Mouse (Mus musculus): ENCODE results near the gene Flt1.

Gene Flt1

DNA sequence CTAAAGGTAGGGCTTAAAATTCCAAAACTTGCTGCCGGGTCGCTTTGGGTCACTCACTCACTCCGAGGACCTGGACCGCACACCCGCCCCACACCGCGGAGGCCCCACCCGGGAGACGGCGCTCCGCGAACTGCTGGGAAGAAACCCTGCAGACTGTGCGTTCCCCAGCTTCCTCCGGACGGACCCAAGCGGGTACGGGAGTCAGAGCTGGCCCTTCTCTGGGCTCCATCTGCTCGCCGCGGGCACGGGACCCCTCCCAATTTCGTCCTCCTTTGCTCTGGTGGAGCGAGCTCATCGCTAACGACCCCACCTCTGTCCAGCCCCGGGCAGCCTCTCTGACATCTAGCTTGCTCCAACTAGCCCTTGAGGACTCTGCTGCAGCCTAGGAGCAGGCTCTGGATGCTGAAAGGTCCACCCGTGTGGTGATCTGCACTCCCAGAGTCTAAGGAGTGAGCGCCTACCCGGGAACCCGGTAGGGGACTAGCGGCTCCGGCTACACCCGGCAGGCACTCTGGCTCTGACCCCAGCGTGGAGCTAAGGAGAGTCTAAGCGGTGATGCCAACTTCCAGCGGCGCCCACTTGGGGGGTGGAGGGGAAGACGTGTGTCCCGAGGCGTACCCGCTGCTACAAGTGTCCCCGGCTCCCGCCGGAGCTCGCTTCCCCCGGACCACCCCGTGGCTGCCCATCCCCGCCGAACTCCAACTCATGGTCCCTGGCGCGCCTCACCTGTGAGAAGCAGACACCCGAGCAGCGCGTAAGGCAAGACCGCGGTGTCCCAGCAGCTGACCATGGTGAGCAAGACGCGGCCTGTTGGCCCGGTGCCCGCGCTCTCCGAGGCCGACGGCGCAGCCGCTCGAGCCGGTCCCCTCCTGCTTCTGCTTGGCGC lies 623 bp downstream of the Flt1 start:
- no peak for DNase-seq (ENCODE audit: low read depth)

DNA sequence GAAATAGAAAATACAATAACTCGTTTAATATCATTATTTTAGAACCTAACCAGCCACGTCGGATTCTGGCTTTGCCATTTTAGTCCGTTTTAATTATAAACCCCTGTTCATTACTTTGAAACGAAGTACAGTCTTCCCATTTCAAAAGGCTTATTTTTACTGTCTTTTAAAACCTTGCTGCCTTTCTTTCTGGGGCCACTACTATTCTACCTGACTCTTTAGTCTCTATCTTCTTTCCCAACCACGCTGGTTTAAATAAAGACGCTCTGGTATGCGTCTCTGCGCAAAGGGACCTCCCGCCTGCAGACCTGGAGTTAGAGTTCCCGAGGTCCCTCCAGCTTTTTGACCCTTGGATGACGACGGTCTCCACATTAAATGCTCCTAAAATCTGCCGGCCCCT lies 1.4 kb downstream of the Flt1 start:
- DNase-seq (ENCODE audit: low read depth) = no peak

DNA sequence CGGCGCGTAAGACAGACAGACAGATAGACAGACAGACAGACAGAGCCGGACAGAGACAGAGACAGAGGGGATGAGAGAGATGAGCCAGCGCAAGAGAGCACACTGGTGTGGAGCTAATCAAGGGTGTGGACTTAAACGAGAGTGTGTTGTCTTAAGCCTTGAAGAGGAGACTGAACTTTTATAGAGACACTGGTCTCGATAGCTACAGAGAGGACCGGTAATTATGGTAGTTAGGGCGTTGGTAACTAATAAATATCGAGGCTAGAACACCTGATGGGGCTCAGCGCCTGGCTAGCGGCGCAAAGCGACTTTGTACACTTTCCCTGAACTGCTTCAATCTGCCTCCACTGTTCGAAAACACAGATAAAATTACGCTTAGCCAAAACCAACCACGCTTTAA lies 2.0 kb downstream of the Flt1 start:
- no peak for DNase-seq (ENCODE audit: low read depth)

DNA sequence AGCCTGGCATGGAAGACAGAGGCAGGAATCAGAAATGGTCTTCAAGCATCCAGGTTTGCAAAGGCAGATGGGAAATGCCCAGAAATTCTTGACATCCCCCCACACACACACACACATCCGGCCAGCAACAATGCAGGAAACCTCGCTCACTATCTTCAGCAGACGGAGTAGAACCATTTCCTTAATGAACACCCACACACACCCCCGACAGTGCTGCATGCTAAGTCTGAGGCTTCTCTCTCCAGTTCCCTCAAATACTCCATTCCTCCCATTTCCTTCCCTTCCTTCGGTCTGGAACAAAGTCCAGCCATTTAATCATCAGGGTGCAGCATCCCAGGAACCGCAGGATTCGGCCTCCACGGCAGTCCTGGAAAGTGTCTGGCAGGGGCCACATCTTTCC lies 4.4 kb downstream of the Flt1 start:
- DNase-seq (ENCODE audit: low read depth) = no peak

DNA sequence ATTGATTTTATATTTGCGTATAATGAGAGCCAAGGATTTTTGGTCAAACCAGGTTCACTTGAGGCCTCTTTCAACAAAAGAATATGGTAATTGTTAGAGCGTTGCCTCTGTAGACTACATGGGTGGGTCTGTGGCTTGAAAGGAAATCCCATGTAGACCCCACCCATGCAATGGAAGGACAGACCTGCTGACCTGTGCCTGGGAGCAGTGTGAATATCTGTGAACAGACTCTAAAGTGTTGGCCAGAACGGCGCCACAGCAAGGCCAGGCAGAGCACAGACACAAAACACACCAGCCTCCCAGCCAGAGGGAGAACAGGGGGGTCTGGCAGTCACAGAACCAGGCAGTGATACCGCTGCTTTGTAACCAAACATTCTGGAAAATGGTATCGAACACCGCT lies 7.5 kb downstream of the Flt1 start:
- no peak for DNase-seq (ENCODE audit: low read depth)

DNA sequence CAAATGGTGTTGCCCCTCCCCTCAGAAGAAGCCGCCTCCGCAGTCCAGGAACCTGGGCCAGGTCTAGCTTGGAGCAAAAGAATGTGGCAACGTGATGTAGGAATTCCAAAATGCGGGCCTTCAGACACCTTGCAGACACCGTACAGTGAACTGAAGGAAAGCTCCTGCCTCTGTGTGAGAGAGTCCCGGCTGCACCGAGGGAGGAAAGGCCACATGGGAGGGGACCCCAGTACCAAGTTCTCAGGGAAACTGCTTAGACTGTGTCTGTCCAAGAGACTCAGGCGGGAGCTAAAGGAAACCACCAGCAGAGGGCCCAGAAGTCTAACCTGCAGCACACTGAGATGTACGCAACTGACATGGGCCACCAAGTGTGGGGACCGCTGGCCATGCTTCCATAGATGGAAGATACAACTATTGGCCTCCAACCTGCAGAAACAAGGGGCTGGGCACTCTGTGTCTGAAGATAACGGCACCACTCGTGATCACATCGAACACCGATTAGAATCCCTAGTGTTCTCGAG lies 9.1 kb downstream of the Flt1 start:
- DNase-seq (ENCODE audit: low read depth) = no peak

DNA sequence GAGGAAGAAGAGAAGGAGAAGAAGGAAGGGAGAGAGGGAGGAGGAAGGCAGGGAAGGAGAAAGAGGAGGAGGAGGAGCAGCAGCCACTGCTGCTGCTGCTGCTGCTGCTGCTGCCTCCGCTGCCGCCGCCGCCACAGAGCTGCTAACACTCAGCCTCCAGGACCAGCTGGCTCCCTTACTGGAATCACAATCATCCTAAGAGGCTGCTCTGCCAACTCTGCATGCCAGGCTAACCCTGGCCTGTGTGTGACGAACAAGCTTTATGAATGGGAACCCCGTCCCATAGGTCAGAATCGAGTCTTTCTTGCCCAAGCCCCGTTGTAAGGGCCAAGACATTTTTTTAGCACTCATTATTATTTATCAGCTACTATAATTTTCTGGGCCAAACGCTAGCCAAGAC lies 9.5 kb downstream of the Flt1 start:
- no peak for DNase-seq (ENCODE audit: low read depth)

DNA sequence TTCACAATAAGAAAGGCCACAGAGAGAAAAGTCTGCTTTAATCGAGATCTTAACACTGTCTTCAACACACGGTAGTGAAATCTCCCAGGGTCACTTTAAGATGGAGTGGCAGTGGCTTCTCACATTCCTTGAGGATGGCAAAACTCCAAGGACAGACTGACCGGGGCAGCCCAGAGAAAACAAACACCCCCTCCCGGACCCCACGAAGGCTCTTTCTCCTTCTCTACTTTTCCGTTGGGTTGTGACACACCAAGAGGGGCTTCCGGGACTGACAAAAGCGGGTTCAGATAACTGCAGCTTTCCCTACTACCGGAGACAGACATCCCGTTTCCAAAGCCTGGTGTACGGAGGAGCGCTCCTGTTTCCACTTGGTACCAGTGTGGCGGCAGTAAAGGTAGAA lies 10.4 kb downstream of the Flt1 start:
- no peak for DNase-seq (ENCODE audit: low read depth)

DNA sequence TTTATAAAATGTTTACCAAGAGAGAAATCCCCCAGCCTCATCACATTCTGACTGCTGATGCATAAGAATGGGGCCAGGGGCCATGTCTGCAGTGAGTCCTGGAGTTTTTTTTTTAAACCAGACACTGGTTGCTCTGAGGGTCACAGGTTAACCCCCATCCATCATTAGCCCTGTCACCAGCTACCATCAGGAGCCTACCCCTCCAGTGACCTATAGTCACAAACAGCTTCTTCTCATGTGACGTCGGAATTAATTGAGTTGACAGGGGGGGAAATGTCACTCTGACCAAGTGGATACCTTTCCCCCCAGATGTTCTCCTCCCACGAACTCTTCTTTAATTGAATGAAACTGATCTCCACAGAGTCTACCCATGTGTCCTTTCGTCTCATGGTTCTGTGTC lies 17.3 kb downstream of the Flt1 start:
- DNase-seq (ENCODE audit: low read depth) = no peak

DNA sequence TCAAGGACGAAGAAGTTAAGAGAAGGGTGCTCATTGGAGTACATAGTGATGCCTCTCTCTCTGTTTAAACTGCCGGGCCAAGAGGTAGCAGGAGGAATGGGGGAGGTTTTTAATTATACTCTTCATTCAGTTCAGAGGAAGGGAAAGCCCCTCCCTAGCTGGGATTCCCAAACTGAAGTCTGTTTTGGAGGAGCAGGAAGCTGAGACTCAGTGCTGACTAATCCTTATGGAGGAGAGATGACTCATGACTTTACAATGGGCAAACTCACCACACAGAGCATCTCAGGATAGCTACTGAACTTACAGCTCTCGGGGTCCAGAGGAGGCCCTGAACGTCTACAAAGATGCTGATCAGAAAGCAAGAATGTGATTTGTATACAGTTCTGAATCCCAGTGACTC lies 18.3 kb downstream of the Flt1 start:
- DNase-seq (ENCODE audit: low read depth) = no peak

DNA sequence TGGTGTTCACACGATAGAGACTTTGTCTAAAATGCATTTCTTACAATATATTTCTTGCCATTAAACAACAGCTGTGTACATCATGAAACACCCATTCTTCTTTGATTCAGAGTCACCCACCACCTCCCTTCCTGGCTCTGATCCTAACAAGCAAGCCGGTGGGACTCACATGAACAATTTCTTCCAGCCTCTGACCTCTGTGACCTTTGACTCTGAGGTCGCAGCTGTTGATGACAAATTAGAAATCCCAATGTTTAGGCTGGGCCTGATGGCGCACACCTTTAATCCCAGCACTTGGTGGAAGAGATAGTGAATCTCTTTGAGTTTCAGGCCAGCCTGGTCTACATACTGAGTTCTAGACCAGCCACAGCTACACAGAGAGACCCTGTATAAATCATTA lies 20.9 kb downstream of the Flt1 start:
- no peak for DNase-seq (ENCODE audit: low read depth)

DNA sequence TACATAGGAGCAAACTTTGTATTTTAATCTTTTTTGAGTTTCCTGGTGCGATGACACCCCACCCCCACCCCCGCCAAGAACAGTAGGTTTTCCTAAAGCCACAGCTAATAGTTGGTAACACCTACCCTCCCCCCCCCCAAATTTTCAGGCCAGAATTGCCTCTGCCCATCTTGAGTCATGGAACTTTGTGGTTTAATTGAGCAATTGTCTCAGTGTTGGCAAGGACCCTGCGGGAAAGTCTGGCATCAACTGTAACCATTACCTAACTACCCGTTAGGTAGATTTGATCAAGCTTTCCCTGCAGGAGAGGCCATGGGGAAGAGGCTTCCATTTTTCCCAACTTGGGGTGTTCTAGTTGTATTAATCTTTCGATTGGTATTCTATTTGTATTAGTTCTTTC lies 23.4 kb downstream of the Flt1 start:
- no peak for DNase-seq (ENCODE audit: low read depth)

DNA sequence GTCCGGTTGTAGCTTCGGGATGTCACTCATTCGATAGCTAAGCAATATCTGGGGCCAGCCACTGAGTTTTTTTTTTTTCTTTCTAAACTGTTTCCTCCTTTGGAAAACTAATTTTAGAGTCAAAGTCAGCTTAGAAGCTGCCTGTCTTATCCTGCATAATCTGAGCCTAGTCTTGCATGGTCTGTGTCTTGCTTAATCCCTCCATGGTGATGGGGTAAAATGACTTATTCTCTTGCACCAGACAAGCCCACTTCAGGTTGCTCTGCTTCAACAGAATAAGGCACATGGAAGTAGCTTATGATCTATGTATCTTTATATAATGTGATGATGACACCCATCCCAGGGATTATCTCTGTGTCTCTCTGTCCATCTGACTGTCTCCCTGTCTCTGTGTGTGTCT lies 24.8 kb downstream of the Flt1 start:
- no peak for DNase-seq (ENCODE audit: low read depth)

DNA sequence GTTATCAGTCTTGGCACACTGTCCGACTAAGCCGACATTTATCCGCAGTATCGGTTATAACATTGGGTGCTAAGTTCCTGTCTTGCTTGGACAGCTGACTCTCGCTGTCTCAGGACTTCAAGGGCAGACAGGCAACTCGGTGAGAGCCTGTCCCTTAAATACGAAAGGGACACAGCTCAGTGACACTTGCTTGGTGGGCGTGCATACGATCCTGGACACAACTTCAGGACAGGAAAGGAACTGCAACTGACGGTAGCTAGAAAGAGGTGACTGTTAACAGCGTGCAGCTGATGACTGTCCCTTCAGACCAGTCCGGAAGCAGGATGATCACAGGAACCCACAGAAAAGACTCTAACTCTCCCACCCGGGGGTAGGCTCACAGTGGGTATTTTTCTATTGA lies 27.8 kb downstream of the Flt1 start:
- DNase-seq (ENCODE audit: low read depth) = no peak

DNA sequence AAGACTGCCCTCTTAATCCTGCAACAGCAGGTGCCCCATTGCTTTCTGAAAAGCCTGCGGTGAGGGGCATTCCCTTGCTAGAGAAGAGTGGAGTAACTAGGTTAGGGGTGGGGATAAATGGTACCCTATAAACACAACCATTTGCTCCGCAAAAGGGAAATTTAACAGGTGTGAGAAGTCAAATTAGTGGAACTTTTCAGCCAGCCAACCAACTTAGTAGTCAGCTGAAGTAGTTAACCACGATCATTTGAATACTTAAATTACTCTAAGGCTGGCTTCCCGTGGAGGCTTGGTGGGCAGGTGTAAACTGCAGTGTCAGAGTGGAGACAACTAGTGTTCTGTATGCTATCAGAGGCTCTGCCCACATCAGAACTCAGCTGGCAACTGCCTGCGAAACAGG lies 28.6 kb downstream of the Flt1 start:
- no peak for DNase-seq (ENCODE audit: low read depth)

DNA sequence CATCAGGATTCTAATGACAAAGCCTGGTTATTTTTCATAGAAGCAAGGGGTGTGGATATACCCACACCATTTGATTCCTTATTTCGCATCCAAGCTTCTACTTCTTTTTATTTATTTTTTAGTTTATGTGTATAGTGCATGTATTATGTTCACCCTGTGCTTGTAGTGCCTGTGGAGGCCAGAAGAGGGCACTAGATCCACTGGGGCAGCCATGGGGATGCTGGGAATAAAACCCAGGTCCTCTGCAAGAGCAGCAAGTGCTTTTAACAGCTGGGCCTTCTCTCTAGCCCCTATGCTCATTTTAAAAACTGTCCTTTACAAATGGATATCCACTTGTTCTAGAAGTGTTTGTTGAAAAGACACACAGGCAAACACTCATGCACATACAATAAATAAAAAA lies 33.2 kb downstream of the Flt1 start:
- no peak for DNase-seq (ENCODE audit: low read depth)

DNA sequence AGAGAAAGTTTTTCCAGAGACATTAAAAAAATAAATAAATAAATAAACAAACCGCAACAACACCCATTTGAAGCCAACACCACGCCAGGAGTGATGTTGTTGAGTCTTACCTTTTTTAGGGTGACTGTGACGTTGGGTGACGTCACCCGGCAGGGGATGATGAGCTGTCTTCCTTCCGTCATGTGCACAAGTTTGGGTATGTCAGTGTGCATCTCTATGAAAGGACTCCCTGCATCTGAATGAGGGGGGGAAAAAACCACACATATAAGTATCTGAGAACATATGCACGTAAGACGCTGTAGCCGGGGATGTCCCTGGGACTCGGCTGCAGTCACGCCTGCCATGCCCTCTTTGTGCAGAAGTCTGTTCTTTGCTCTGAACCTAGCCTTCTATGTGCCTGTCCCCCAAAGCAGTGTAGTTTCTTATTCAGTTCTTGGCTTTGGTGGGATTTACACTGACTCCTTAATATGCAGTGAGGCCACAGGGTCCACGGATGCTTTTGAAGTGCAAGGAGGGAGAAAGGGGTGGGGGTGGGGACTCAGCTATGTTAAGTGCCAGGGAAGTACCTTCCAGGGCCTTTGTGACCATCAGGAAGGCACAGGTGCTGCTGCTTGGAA lies 42.0 kb downstream of the Flt1 start:
- no peak for DNase-seq (ENCODE audit: low read depth)

DNA sequence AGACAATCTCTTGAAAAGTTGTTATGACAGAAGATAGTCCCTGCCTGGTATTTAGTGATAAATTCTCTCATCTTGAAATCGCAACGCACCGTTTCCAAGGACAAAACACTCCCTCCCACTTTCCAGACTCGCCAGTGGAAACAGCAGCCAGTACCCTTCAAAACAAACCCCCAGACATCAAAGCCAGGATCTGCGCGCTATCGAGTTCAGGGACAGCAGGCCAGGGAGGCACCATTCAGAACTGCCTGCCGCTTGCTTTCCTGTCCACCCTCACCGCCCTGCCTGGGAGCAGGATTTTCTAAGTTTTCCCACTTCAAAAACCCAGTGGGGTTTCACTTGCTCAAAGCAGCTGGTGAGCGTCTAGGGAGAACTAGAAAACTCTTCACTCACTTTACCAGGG lies 44.6 kb downstream of the Flt1 start:
- DNase-seq (ENCODE audit: low read depth) = no peak

DNA sequence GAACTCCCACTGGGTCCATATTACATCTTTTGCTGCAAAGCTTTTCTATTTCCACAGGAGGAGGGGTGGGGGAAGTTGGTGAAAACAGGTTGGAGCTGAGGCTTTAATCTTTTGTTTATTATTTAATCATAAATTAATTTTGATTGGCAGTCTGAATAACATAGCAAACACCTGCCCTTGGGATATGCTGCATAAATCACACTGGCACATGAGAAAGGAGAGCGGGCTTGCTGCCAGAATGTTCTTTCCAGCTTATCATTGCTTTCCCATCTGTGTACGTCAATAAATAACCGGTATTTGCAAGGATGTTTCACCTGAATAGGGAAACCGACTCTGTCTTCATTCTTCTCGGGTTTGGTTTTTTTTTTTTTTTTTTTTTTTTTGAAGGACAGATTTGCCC lies 45.1 kb downstream of the Flt1 start:
- DNase-seq (ENCODE audit: low read depth) = no peak

DNA sequence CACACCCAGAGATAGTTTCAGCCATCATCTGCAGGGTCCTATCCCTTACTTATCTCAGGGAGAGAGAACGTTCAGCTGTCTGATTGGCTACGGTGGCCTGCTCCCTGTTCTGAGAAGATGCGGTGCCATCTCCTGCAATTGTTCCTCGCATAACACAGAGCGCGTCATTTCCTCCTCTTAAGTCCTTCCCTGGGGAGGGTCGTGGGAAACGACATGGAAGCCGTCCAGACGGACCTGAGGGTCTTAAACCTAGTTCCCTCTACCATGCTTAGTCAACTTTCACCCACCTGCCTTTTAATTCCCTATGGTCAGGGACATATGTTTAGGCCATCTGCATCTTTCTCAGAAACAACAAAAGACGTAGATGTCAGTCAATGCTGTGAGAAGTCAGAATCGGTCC lies 46.5 kb downstream of the Flt1 start:
- DNase-seq (ENCODE audit: low read depth) = no peak

DNA sequence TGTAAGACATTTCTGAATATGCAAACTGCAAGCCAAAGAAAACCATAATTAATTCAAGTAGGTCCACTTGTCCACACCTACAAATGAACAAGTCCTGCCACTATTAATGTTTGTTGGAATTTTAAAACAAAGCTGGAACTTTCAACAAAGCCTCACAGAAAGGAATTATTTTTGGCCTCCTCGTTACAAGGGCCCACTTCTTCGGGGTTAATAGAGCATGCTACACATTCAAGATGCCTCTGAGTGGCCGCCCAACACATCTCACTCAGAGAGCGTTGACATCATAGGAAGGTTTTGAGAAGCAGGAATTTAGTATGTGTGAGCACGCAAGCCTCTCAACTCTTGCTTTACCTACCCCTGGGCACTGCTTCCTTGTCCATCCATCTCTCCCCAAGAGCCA lies 50.0 kb downstream of the Flt1 start:
- DNase-seq (ENCODE audit: low read depth) = no peak

DNA sequence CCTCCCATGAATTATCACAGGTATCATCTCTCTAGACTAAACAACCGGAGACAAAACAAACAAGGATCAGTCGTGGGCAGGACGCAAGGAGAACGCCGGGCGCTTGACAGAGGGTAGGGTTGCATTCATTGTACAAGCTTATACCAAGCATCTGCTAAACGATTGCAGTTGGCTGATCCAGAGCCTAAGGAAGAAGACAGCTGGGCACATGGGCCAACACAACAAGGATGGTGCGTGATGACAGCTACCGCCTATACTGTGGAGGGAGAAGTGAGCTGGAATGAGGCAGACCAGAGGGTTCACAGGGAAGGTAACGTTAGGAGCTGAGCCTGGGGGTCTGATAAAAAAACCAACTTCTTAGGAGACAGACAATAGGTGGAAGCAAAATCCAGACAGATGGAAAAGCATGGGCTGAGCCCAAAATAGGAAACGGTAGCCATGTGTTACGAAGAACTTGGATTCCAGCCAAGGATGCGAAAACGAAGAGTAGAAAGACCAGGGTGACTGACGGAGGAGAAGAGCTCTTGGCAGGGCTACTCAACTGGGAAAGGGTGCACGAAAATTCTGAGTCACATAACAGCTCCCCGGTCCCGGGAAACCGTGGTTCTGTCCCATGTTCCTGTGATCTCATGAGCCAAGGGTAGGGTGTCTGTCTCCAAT lies 53.9 kb downstream of the Flt1 start:
- no peak for DNase-seq (ENCODE audit: low read depth)

DNA sequence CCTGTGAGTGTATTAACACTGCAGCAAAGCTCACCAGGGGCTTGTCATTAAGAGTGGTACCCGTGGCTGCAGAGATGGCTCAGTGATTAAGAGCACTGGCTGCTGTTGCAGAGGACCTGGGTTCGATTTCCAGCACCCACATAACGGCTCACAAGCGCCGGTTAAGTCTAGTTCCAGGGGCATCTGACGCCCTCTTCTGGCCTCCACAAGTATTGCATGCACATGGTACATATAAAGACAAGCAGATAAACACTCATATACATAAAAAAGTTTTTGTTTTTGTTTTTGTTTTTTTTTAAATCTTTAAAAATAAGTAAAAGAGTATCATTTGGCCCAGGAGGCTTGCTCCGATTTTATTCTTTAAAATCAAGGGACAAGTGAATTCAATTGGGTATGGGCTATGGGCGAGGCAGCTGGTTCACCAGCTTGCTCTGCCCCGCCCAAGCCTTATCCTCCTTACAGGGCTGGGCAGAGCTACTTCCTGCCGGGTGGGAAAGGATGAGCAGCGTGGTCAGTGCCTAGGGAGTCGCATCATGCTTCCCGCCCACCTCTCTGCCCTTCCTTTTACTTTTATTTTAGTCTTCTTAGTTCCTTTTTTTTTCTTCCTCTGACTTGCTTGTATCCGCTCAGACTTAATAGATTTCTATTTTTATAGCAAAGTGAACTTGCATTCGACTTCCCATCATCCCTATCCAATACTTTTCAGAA lies 57.0 kb downstream of the Flt1 start:
- DNase-seq (ENCODE audit: low read depth) = no peak

Data from c-Kit-positive CD71-negative TER-119-negative erythroid progenitor cells, embryonic 14.5 days (primary cell).